Mouse (Mus musculus): ENCODE results near the gene Hsp90b1. TPM values are rescaled to one million over a fixed set of nuclear protein-coding genes. Genes with fewer than 3 reads are reported as not detected.
A peak's percentile ranks its signal among the peaks of the same experiment; 100 is the strongest.

The Hsp90b1 gene
- polyA plus RNA-seq (2015; fragmentation: Nextera tagmentation; extraction: Ambion mirVana), result 296 and 334 TPM in 2 replicates

DNA sequence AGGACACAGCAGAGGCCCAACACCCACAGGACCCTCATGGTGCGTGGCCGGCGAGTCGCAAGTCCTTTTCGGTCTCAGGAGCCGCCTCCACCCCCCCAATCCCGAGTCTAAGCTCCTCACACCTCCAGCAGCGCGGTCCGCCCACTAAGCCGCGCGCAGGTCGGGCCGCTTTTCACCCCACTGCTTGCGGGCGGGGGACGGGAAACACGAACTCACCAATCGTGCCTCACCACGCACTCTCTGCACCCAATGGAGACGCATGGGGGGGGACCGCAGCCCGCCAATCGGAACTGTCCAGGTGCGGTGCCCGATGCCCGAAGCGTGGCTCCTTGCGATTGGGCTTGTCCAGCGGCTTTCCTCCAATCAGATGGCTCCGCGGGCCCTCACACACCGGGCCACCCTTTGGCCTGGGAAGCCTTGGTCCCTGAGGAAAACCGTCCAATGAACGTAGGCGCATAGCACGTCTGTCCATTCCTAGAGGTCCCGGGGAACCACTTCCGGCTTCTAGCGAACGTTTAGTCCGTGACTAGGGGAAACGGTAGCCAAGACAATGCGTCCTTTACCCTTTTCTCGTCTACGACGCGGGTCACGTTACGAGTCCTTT, at the start of gene Hsp90b1, which contains the start of gene Ttc41:
Hsp90b1 (minus strand) TSS at position 192 of the 604 bp plus-strand sequence.
Ttc41 (plus strand) TSS at position 494 of the 604 bp plus-strand sequence.
- Histone ChIP-seq H3K4me1 (replicated peaks; ENCODE audit: control insufficient read depth, insufficient read depth, low read length) (peaks cover 12% of the 10 kb centered on the region; the same call in 1 of the 2 replicates), H3K27me3 (replicated peaks; ENCODE audit: control insufficient read depth, insufficient read depth, low read length) (no peaks in the 10 kb centered on the region), H3K36me3 (ENCODE audit: control insufficient read depth, insufficient read depth) (peaks cover 23% of the 10 kb centered on the region), H3K4me2 (replicated peaks; ENCODE audit: low read depth) (peak within 1 kb of the TSS; percentile 84), H3K4me3 (ENCODE audit: low read depth, low read length) (peak within 1 kb of the TSS; percentile 82), H3K9me3 (ENCODE audit: control insufficient read depth) (no peaks in the 10 kb centered on the region), H3K9ac (ENCODE audit: low read depth, low read length) (peak within 1 kb of the TSS; percentile 85), H3K27ac (ENCODE audit: low read depth, low read length) (peak within 1 kb of the TSS; percentile 93)
- under 1% methylated on average over 51 of the region's 51 CpGs for WGBS
- peak; percentile 98 for ATAC-seq
- no peak for TF ChIP-seq CTCF (IDR thresholded peaks at IDR 0.05; ENCODE audit: low read depth)

DNA sequence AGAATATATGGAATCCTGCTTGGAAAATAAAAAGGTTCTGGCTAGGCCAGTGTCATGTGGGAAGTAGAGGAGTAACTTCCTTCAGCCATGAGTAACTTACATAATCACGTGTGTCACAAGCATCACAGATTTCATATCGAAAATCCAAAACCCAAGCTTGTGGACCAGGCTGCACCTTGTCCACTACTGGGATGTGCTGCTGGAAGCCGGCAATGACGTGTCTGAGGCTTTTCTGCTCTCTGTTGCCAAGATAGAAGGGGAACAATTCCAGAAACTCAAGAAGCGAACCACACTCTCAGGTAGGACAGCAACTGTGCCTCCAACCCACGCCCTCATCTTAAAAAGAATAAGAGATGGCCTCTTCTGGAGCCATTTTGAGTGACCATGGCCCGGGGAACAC, 39.0 kb upstream of the Hsp90b1 start:
- 91% methylated on average over 7 of the region's 7 CpGs for WGBS
- H3K9ac ChIP-seq (ENCODE audit: low read depth, low read length), result no peak overlapping the region
- H3K9me3 ChIP-seq (ENCODE audit: control insufficient read depth), result no peaks in the 10 kb centered on the region
- no peak for ATAC-seq
- H3K4me1 ChIP-seq (replicated peaks; ENCODE audit: control insufficient read depth, insufficient read depth, low read length), result no peaks in the 10 kb centered on the region
- H3K4me2 ChIP-seq (replicated peaks; ENCODE audit: low read depth), result no peak overlapping the region
- no peak overlapping the region for H3K27ac ChIP-seq (ENCODE audit: low read depth, low read length)
- TF ChIP-seq CTCF (IDR thresholded peaks at IDR 0.05; ENCODE audit: low read depth), result no peak
- H3K4me3 ChIP-seq (ENCODE audit: low read depth, low read length), result no peak overlapping the region
- H3K27me3 ChIP-seq (replicated peaks; ENCODE audit: control insufficient read depth, insufficient read depth, low read length), result no peaks in the 10 kb centered on the region
- H3K36me3 ChIP-seq (ENCODE audit: control insufficient read depth, insufficient read depth), result no peaks in the 10 kb centered on the region

GRCm38 (mm10) chr10:86742918-86743317, 37.6 kb upstream of the Hsp90b1 start:
- H3K4me2 ChIP-seq (replicated peaks; ENCODE audit: low read depth), result no peak overlapping the region
- H3K4me3 ChIP-seq (ENCODE audit: low read depth, low read length), result no peak overlapping the region
- no peak for TF ChIP-seq CTCF (IDR thresholded peaks at IDR 0.05; ENCODE audit: low read depth)
- no peak for ATAC-seq
- 85% methylated on average over 2 of the region's 2 CpGs for WGBS
- H3K9me3 ChIP-seq (ENCODE audit: control insufficient read depth), result no peaks in the 10 kb centered on the region
- no peak overlapping the region for H3K27ac ChIP-seq (ENCODE audit: low read depth, low read length)
- H3K36me3 ChIP-seq (ENCODE audit: control insufficient read depth, insufficient read depth), result no peaks in the 10 kb centered on the region
- no peaks in the 10 kb centered on the region for H3K27me3 ChIP-seq (replicated peaks; ENCODE audit: control insufficient read depth, insufficient read depth, low read length)
- no peak overlapping the region for H3K9ac ChIP-seq (ENCODE audit: low read depth, low read length)
- no peaks in the 10 kb centered on the region for H3K4me1 ChIP-seq (replicated peaks; ENCODE audit: control insufficient read depth, insufficient read depth, low read length)

- H3K27ac ChIP-seq (ENCODE audit: low read depth, low read length), result no peak overlapping the region
- ATAC-seq, result no peak
- H3K27me3 ChIP-seq (replicated peaks; ENCODE audit: control insufficient read depth, insufficient read depth, low read length), result no peaks in the 10 kb centered on the region
- no peaks in the 10 kb centered on the region for H3K36me3 ChIP-seq (ENCODE audit: control insufficient read depth, insufficient read depth)
- no peaks in the 10 kb centered on the region for H3K9me3 ChIP-seq (ENCODE audit: control insufficient read depth)
- no peak; the same call in 1 of the 2 replicates for TF ChIP-seq CTCF (IDR thresholded peaks at IDR 0.05; ENCODE audit: low read depth)
- H3K9ac ChIP-seq (ENCODE audit: low read depth, low read length), result no peak overlapping the region
- no peak overlapping the region for H3K4me3 ChIP-seq (ENCODE audit: low read depth, low read length)
- H3K4me2 ChIP-seq (replicated peaks; ENCODE audit: low read depth), result no peak overlapping the region
- WGBS, result 79% methylated on average over 4 of the region's 4 CpGs
- H3K4me1 ChIP-seq (replicated peaks; ENCODE audit: control insufficient read depth, insufficient read depth, low read length), result no peaks in the 10 kb centered on the region
These were observed 29.7 kb upstream of the Hsp90b1 start for GRCm38 (mm10) chr10:86735036-86735435.

DNA sequence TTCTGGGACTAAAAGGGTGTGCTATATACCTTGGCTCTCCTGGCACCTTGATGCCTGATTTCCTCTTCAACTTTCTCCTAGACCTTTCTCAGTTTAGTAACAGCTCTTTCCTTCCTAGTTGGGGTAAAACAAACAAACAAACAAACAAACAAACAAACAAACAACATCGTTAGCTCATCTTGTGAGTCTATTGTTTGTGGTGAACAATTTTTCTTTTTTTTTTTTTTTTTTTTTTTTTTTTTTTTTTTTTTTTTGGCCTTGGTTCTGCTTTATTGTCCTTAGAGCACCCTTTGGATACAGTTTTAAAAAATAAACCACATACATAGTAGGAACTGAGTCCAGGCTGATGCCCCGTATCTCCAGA, 26.2 kb upstream of the Hsp90b1 start:
- WGBS, result 48% methylated on average over 2 of the region's 2 CpGs
- TF ChIP-seq CTCF (IDR thresholded peaks at IDR 0.05; ENCODE audit: low read depth), result no peak
- ATAC-seq, result no peak

DNA sequence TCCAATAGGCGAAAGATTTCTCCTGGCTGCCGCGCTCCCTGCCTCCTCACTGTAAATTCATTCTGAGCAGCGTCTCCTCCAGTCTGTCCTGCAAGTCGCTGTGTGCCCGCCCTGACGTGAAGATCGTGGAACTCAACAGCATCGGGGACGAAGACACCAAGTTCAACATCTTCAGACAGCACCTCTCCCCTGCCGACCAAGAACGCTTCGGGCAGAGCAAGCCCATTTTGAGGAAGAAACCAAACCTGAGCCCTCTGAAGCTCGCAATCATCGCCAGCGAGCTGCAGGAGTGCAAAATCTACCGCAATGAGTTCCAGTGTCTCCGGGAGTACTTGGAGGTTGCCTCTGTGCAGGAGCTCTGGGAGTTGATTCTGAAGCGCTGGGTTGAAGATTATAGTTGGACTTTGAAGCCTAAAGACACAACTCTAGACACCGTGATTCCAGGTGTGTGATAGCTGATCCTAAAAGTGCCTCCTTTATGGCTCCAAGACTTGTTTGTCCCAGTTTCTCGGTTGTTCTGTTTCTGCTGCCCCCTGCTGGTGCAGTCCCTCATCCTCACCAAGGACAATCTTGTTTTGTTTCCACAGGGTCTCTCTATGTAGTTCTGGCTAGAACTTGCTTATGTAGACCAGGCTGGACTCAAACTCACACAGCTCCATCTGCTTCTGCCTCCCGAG, 25.7 kb upstream of the Hsp90b1 start:
- Histone ChIP-seq H3K4me3 (ENCODE audit: low read depth, low read length) (peak overlapping the region; percentile 36), H3K9ac (ENCODE audit: low read depth, low read length) (peak overlapping the region; percentile 27), H3K9me3 (ENCODE audit: control insufficient read depth) (no peaks in the 10 kb centered on the region), H3K36me3 (ENCODE audit: control insufficient read depth, insufficient read depth) (no peaks in the 10 kb centered on the region), H3K4me1 (replicated peaks; ENCODE audit: control insufficient read depth, insufficient read depth, low read length) (0 out of 2 replicates have a peak, but pooled peaks cover 7% of the 10 kb centered on the region), H3K27ac (ENCODE audit: low read depth, low read length) (no peak overlapping the region), H3K4me2 (replicated peaks; ENCODE audit: low read depth) (peak overlapping the region; percentile 69), H3K27me3 (replicated peaks; ENCODE audit: control insufficient read depth, insufficient read depth, low read length) (no peaks in the 10 kb centered on the region)
- peak; percentile 88 for TF ChIP-seq CTCF (IDR thresholded peaks at IDR 0.05; ENCODE audit: low read depth)
- 6% methylated on average over 22 of the region's 22 CpGs for WGBS
- ATAC-seq, result peak; percentile 71

More for the DNA sequence above, 26.2 kb upstream of the Hsp90b1 start:
- H3K9me3 ChIP-seq (ENCODE audit: control insufficient read depth), result no peaks in the 10 kb centered on the region
- H3K4me3 ChIP-seq (ENCODE audit: low read depth, low read length), result no peak overlapping the region
- H3K9ac ChIP-seq (ENCODE audit: low read depth, low read length), result no peak overlapping the region
- H3K27ac ChIP-seq (ENCODE audit: low read depth, low read length), result no peak overlapping the region
- 0 out of 2 replicates have a peak, but pooled peaks cover 7% of the 10 kb centered on the region for H3K4me1 ChIP-seq (replicated peaks; ENCODE audit: control insufficient read depth, insufficient read depth, low read length)
- no peak overlapping the region for H3K4me2 ChIP-seq (replicated peaks; ENCODE audit: low read depth)
- H3K36me3 ChIP-seq (ENCODE audit: control insufficient read depth, insufficient read depth), result no peaks in the 10 kb centered on the region
- H3K27me3 ChIP-seq (replicated peaks; ENCODE audit: control insufficient read depth, insufficient read depth, low read length), result no peaks in the 10 kb centered on the region

Data from intestine, postnatal 0 days (tissue).